Mouse (Mus musculus) spleen, adult 18-20 months (tissue): ENCODE results near the gene Olfr1263.

ENCODE experiments used
- DNase-seq, 2 experiments: peaks; one replicate each; pipeline ENCODE4 v3.0.0; 2022; ENCODE audit warnings: mixed read lengths in 2 of 2

Olfr1263 gene

GRCm38 (mm10) chr2:90011831-90012230 is at the start of gene Olfr1263:
TSS of gene Olfr1263 (plus strand) at chr2:90012131.
- no peak for DNase-seq

- no peak for DNase-seq
These were observed 37.7 kb upstream of the Olfr1263 start, which contains the start of gene Olfr1260 for GRCm38 (mm10) chr2:89974184-89974583. TSS of gene Olfr1260 (plus strand) at chr2:89974340.

- no peak for DNase-seq
These were observed 34.2 kb upstream of the Olfr1263 start for GRCm38 (mm10) chr2:89977709-89978108.

GRCm38 (mm10) chr2:89990921-89991320 is 21.0 kb upstream of the Olfr1263 start, which contains the start of gene Olfr1261:
TSS of gene Olfr1261 (plus strand) at chr2:89991221.
- no peak for DNase-seq

GRCm38 (mm10) chr2:89999845-90000244 is 12.1 kb upstream of the Olfr1263 start, which contains the start of gene Olfr1262:
TSS of gene Olfr1262 (plus strand) at chr2:90000145.
- no peak for DNase-seq

GRCm38 (mm10) chr2:90025477-90025876 is 13.5 kb downstream of the Olfr1263 start, which contains the start of gene Olfr1264:
TSS of gene Olfr1264 (minus strand) at chr2:90025577.
- no peak for DNase-seq

GRCm38 (mm10) chr2:90035037-90035436 is 23.1 kb downstream of the Olfr1263 start, which contains the start of gene Olfr1265:
TSS of gene Olfr1265 (plus strand) at chr2:90035337.
- DNase-seq, result no peak

- no peak for DNase-seq
These were observed 51.6 kb downstream of the Olfr1263 start, which contains the start of gene Olfr140 for GRCm38 (mm10) chr2:90063494-90063893. TSS of gene Olfr140 (minus strand) at chr2:90063594.
